Mouse (Mus musculus): ENCODE measurements around the gene Praf2. TPM values are rescaled to one million over a fixed set of nuclear protein-coding genes. Genes with fewer than 3 reads are reported as not detected.

Gene Praf2
- total and polyA plus RNA-seq, 2 experiments from 2014 or later: 89.6 to 139 TPM

- peaks cover 3% of the 10 kb centered on the region; the same call in 1 of the 2 replicates for H3K36me3 ChIP-seq (ENCODE audit: insufficient read depth)
- no peak for TF ChIP-seq CTCF (IDR thresholded peaks at IDR 0.05; ENCODE audit: low read depth)
- H3K9me3 ChIP-seq (ENCODE audit: low read length): no peaks in the 10 kb centered on the region
- H3K27ac ChIP-seq (ENCODE audit: low read depth, low read length): no peak overlapping the region
- WGBS: 24% methylated on average over 13 of the region's 13 CpGs
- H3K4me1 ChIP-seq (ENCODE audit: insufficient read depth): no peaks in the 10 kb centered on the region
- H3K27me3 ChIP-seq (ENCODE audit: insufficient read depth, low read length): no peaks in the 10 kb centered on the region
- peak overlapping the region; percentile 28; the same call in 1 of the 2 replicates for H3K9ac ChIP-seq
- peak overlapping the region; percentile 59 for H3K4me2 ChIP-seq (ENCODE audit: low read depth)
- DNase-seq: no peak
- H3K4me3 ChIP-seq (ENCODE audit: low read depth, low read length): peak overlapping the region; percentile 30
- no peak for ATAC-seq
Observed at GRCm38 (mm10) chrX:7765281-7765670, 37.0 kb downstream of the Praf2 start.

GRCm38 (mm10) chrX:7765764-7766163, 37.5 kb downstream of the Praf2 start:
- Histone ChIP-seq H3K4me1 (ENCODE audit: insufficient read depth) (no peaks in the 10 kb centered on the region), H3K4me2 (ENCODE audit: low read depth) (peak overlapping the region; percentile 59), H3K27me3 (ENCODE audit: insufficient read depth, low read length) (no peaks in the 10 kb centered on the region), H3K36me3 (ENCODE audit: insufficient read depth) (peaks cover 3% of the 10 kb centered on the region), H3K27ac (ENCODE audit: low read depth, low read length) (no peak overlapping the region), H3K4me3 (ENCODE audit: low read depth, low read length) (peak overlapping the region; percentile 30), H3K9me3 (ENCODE audit: low read length) (no peaks in the 10 kb centered on the region), H3K9ac (peak overlapping the region; percentile 28; the same call in 1 of the 2 replicates)
- DNase-seq (no peak), ATAC-seq (peak; percentile 12; the same call in 1 of the 2 replicates)
- no peak for TF ChIP-seq CTCF (IDR thresholded peaks at IDR 0.05; ENCODE audit: low read depth)
- 28% methylated on average over 11 of the region's 11 CpGs for WGBS

GRCm38 (mm10) chrX:7769302-7770017, 41.2 kb downstream of the Praf2 start:
- no peak for DNase-seq
- 96% methylated on average over 7 of the region's 7 CpGs for WGBS

GRCm38 (mm10) chrX:7772766-7773165, 44.5 kb downstream of the Praf2 start:
- H3K27ac ChIP-seq (ENCODE audit: low read depth, low read length): no peak overlapping the region
- TF ChIP-seq CTCF (IDR thresholded peaks at IDR 0.05; ENCODE audit: low read depth): peak; percentile 35
- H3K27me3 ChIP-seq (ENCODE audit: insufficient read depth, low read length): no peaks in the 10 kb centered on the region
- 60% methylated on average over 2 of the region's 2 CpGs for WGBS
- peaks cover 3% of the 10 kb centered on the region for H3K36me3 ChIP-seq (ENCODE audit: insufficient read depth)
- H3K9ac ChIP-seq: no peak overlapping the region
- H3K4me1 ChIP-seq (ENCODE audit: insufficient read depth): no peaks in the 10 kb centered on the region
- ATAC-seq (no peak), DNase-seq (no peak)
- H3K4me2 ChIP-seq (ENCODE audit: low read depth): no peak overlapping the region
- H3K4me3 ChIP-seq (ENCODE audit: low read depth, low read length): no peak overlapping the region
- no peaks in the 10 kb centered on the region for H3K9me3 ChIP-seq (ENCODE audit: low read length)

More at GRCm38 (mm10) chrX:7769302-7770017, 41.2 kb downstream of the Praf2 start:
- Histone ChIP-seq H3K9me3 (ENCODE audit: low read length) (no peaks in the 10 kb centered on the region), H3K9ac (no peak overlapping the region), H3K27ac (ENCODE audit: low read depth, low read length) (no peak overlapping the region), H3K27me3 (ENCODE audit: insufficient read depth, low read length) (no peaks in the 10 kb centered on the region), H3K4me1 (ENCODE audit: insufficient read depth) (no peaks in the 10 kb centered on the region), H3K4me3 (ENCODE audit: low read depth, low read length) (no peak overlapping the region), H3K36me3 (ENCODE audit: insufficient read depth) (peaks cover 3% of the 10 kb centered on the region), H3K4me2 (ENCODE audit: low read depth) (no peak overlapping the region)
- no peak for TF ChIP-seq CTCF (IDR thresholded peaks at IDR 0.05; ENCODE audit: low read depth)
- no peak for ATAC-seq

- Histone ChIP-seq H3K4me2 (ENCODE audit: low read depth) (no peak overlapping the region), H3K9ac (no peak overlapping the region), H3K36me3 (ENCODE audit: insufficient read depth) (no peaks in the 10 kb centered on the region; the same call in 1 of the 2 replicates), H3K9me3 (ENCODE audit: low read length) (no peaks in the 10 kb centered on the region), H3K4me1 (ENCODE audit: insufficient read depth) (no peaks in the 10 kb centered on the region), H3K4me3 (ENCODE audit: low read depth, low read length) (no peak overlapping the region), H3K27ac (ENCODE audit: low read depth, low read length) (no peak overlapping the region), H3K27me3 (ENCODE audit: insufficient read depth, low read length) (no peaks in the 10 kb centered on the region)
- 76% methylated on average over 9 of the region's 9 CpGs for WGBS
- ATAC-seq: no peak
- DNase-seq: no peak
- TF ChIP-seq CTCF (IDR thresholded peaks at IDR 0.05; ENCODE audit: low read depth): no peak
Observed at GRCm38 (mm10) chrX:7775501-7776205, 47.4 kb downstream of the Praf2 start.

- TF ChIP-seq CTCF (IDR thresholded peaks at IDR 0.05; ENCODE audit: low read depth): peak; percentile 69
- WGBS: 48% methylated on average over 8 of the region's 8 CpGs
Observed at GRCm38 (mm10) chrX:7776329-7777082, 48.3 kb downstream of the Praf2 start.

More at GRCm38 (mm10) chrX:7776329-7777082, 48.3 kb downstream of the Praf2 start:
- Histone ChIP-seq H3K27ac (ENCODE audit: low read depth, low read length) (no peak overlapping the region), H3K4me2 (ENCODE audit: low read depth) (no peak overlapping the region), H3K9ac (no peak overlapping the region), H3K36me3 (ENCODE audit: insufficient read depth) (no peaks in the 10 kb centered on the region), H3K9me3 (ENCODE audit: low read length) (no peaks in the 10 kb centered on the region), H3K4me3 (ENCODE audit: low read depth, low read length) (no peak overlapping the region), H3K27me3 (ENCODE audit: insufficient read depth, low read length) (no peaks in the 10 kb centered on the region), H3K4me1 (ENCODE audit: insufficient read depth) (no peaks in the 10 kb centered on the region)
- peak; percentile 44 for DNase-seq
- peak; percentile 84 for ATAC-seq
